Mouse (Mus musculus) ovary, postnatal 36 days (tissue): ENCODE data around the gene Olfr45.
"Not testable (repeated sequence)": the region's sequence is repeated elsewhere in the genome, so short reads cannot be mapped to it uniquely, and the experiment has no call there.

ENCODE experiments used
- DNase-seq: peaks from one replicate; pipeline ENCODE4 v3.0.0; 2022; ENCODE audit warnings: low spot score, mixed read lengths

Olfr45 gene

DNA sequence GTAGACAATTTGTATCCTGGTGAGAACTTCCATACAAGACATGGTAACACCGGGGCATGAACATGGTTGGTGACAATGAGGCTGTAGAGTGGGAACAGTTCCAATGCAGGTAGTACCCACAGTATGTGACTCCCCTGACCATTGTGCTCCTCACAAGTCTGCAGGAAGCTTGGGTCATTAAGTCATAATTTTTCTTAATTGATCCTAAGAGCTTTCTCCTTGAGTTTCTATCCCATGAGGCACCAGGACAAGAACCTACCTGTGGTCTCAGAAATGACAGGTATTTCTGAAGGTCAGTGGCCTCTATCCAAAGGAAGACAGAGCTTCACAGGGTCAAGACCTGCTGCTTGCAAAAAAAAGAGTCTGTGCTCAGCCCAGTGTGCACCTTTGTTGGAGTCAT lies at the start of gene Olfr45:
Gene Olfr45 (plus strand): TSS at position 301 of the 400 bp plus-strand sequence.
- DNase-seq, result no peak

DNA sequence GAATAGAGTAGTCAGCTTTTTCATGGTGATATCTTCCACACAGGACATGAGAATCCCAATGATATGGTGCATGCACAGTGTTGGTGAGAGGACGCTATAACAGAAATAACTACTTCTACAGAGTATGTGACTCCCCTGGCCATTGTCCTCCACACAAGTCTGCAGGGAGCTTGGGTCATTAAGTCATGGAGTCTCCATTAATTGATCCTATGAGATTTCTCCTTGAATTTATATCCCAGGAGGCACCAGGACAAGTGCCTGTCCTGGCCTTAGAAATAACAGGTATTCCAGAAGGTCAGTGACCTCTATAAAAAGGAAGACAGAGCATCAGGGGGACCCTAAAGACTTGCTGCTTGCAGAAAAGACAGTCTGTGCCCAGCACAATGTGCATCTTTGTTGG lies 35.6 kb upstream of the Olfr45 start, which contains the start of gene Olfr53:
Gene Olfr53 (plus strand): TSS at position 301 of the 400 bp plus-strand sequence.
- no peak for DNase-seq

DNA sequence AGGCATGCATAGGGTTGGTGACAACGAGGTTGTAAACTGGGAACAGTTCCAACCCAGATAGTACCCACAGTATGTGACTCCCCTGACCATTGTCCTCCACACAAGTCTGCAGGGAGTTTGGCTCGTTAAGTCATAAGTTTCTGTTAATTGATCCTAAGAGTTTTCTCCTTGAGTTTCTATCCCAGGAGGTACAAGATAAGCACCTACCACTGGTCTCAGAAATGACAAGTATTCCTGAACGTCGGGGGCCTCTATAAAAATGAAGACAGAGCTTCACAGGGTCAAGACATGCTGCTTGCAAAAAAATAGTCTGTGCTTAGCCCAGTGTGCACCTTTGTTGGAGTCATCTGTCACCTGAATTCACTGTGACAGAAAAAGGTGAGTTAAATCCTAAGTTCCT lies 22.1 kb upstream of the Olfr45 start, which contains the start of gene Olfr539:
Gene Olfr539 (plus strand): TSS at position 301 of the 400 bp plus-strand sequence.
- no peak for DNase-seq

DNA sequence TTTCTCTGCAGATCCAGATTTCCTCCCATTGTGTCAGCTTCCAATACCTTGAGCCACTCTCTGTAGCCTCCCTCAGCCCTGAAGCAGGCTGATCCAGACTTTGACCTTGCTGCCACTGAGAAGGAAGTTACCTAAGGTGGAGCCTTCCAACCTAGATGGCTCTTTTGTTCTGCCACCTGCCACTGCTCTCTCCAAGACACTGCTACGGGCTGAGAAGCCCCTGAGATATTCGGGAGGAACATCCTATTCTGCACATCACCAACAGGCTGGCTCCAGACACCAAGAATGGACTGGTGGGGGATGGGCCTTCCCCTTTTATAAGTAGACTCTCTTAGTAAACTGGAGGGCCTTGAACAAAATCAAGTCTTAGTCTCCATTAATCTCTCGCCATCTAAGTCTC lies 11.1 kb upstream of the Olfr45 start:
- not testable (repeated sequence) for DNase-seq

DNA sequence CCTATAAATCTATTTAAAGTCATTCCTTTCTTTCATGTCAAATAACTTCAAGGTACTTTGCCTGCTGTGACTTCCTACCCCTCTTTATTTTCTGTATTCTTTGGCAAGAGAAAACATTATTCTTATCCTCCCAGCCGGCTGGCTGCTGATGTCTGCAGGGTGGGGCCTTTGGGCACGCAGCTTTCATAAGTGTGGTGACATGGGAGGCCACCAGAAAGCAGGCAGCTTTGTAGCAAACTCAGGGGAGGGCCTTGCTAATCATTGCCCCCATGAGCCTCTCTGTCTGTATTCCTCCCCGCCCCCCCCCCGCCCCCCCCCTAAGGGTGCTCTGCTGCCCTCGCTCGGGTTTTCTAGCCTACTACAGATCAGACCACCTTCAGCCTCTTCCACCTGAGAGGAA lies 5.9 kb upstream of the Olfr45 start:
- DNase-seq, result no peak

DNA sequence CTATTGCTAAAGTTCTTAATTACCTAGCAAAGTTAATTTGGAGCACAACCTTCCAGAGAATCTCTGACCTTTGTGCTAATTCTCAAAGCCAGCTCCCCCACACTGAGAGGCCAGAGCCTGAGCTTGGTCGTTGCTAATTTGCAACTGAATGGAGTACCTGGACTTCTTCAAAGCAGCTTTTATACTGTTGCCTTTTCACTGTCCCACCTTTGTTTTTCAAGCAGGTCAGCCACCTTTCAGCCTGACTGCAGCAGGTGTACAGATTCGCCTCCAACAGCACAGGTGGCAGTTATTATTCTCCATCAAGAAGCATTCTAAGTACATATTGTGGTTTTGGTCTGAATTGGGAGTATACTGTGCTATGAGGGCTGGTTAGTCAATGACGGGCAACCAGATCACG lies 2.2 kb upstream of the Olfr45 start:
- not testable (repeated sequence) for DNase-seq

DNA sequence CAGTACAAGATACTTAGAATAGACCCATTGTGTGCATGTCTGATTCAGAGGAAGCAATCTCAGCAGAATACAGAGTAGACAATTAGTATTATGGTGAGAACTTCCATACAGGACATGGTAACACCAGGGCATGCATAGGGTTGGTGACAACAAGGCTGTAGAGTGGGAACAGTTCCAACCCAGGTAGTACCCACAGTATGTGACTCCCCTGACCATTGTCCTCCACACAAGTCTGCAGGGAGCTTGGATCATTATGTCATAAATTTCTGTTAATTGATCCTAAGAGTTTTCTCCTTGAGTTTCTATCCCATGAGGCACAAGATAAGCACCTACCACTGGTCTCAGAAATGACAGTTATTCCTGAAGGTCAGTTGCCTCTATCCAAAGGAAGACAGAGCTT lies 15.2 kb downstream of the Olfr45 start, which contains the start of gene Olfr541:
Gene Olfr541 (plus strand): TSS at position 301 of the 400 bp plus-strand sequence.
- DNase-seq, result no peak

DNA sequence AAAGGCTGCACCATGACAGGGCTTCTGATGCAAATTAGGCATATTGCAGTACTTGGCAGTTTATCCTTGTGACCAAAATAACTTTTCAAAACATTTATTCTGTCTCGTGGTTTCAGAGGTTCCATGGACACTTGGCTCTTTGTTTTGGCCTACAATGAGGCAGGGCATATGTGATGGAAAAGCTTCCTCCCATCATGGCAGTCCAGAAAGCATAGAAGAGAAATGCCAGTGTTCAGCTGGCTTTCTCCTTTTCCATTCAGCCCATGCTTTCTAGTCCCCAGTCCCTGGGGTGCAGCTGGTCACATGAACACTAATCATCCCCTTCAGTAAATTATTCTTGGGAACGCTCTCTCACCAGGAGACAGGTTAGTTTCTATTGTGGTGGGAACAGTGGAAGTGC lies 24.6 kb downstream of the Olfr45 start:
- DNase-seq, result no peak

DNA sequence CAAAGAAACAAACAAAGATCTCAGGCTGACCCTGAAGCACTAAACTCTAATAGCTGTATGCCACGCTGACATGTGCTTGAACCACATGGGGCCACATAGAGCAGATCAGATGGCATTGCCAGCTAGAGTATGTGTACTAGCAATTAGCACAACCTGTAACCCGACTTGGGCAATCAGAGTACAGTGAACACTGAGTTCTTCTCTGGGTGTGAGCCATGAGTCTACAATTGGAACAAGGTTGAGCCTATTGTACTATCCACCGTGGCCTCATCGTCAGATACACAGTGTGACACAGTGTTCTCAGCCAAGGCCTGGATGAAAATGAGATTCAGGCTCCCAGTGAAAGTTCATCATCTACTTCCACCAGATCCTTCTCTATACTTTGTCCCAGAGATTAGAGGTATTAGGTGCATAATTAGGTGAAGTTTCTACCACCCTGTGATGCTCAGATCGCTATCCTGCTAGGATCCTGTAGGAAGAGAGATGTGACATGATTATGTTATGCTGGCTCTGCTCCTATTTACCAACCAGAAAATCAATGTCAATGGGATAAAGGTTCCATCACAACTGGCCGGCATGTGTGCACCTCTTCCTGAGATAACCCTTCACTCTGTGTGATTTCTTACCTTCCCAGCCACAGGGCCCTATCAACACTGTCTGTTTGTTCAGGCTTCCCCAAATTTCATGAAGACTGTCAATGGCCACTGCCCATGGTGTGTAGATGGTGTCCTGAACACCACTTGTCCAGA lies 26.0 kb downstream of the Olfr45 start:
- no peak for DNase-seq

DNA sequence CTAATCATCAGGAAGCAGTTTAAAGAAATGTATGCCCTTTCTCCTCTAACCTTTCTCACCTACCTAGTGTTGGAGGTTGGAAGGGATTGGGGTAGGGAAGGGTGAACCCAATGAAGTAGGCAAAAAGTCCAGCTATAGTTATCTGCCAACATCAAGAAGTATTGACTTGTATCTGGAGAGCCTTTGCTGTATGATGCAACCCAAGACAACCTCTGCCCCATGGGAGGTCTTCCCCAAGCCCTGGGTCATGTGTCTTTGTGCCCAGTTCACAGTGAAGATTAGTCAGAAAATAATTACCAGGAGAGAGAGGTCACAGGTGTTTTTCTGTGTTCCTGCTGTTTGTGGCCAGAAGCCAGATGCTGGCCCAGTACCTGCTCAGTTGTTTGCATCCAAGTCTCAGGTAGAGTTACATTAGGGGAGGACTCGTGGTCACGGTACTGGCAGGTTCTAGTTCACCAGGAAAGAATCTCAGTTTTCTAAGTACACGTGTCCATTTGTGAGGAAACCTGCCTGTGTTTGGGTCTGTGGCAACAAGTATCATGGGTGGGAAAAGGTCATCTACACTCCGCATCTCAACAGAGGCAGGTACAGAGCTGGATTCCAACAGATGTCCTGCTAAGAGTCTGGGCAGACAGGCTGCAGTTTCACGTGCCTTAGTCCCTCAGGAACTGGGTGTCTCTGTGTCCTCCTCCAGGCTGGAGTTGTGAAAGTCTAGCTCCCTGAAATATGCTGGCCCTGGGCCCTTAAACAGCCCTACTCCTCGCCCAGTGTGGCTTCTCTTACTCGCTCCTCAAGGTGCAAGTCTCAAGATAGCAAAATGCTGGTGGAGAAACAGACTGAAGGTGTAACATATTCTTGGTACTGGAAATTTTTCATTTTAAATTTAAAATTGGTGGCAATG lies 35.7 kb downstream of the Olfr45 start:
- no peak for DNase-seq

DNA sequence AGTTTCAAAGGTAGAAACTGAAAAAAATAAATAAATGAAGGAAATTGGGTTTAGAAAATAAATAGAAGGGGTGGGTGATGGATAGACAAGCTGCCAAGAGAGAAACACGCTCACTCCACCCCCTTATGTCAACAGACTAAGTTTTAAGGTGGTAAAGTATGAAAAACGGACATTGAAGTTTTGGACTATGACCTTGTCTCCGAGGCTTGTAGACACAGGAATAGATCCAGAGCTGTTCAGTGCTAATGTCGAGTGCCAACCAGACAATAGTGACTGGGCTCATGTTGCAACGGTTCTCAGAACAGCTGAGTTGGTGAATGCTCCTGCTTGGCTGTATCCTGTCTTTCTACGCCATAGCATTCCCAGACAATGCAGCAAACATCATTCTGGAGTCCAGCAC lies 39.3 kb downstream of the Olfr45 start:
- no peak for DNase-seq

DNA sequence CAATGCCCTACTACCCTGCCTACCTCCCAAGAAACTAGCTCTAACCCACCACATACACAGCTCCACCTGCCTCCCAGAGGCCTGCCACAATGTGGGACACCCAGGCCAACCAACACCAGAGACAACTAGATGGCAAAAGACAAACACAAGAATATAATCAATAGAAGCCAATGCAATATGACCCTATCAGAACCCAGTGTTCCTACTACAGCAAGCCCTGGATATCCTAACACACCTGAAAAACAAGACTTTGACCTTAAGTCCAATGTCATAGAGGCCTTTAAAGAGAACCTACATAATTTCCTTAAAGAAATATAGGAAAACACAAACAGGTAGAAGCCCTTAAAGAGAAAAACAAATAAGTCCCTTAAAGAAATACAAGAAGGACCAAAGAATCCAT lies 43.8 kb downstream of the Olfr45 start:
- DNase-seq, result no peak

DNA sequence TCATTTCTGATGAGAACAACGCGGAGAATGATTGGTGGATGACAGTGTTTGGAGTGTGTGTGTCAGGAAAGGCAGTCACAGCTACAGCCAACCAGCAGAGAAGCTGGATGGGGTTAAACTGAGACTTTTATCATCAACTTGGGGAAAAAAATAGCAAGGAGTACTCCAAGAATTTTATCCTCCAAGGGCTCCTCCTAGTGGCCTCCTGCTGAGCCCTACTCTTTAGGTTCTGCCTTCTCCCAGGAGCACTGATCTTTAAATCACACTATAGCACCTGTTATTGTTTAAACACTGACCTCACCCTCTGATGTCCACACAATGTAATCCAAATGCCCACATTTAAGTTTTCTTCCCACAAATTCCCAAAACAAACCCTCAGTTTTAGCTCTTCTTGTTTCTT lies 51.4 kb downstream of the Olfr45 start:
- no peak for DNase-seq
